Mouse (Mus musculus): ENCODE measurements around the gene Myo1h. TPM values are rescaled to one million over a fixed set of nuclear protein-coding genes. Genes with fewer than 3 reads are reported as not detected.

The Myo1h gene
- polyA plus RNA-seq, 1 experiment = 1.4 TPM

DNA sequence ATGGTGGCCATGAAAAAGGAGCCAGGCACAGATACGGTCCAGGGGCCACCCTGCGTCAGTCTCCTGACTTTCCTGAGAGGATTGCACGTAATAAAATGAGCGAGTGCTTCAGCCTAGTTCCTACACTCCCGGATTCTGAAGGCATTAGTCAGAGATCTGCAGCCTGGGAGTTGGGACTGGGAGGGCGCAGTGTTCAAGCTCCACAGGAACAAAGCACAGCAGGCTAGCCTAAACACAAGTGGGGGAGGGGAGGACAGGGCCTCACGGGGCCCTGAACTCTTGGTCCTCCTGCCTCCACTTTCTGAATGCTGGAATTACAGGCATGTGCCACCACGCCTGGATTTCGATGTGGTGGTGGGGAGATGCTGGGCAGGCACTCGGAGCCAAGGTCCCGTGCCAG lies 83.6 kb downstream of the Myo1h start:
- Histone ChIP-seq H3K36me3 (ENCODE audit: control insufficient read depth, insufficient read depth) (peaks cover 11% of the 10 kb centered on the region), H3ac (ENCODE audit: control insufficient read depth, insufficient read length) (no peak overlapping the region), H3K4me2 (ENCODE audit: low read depth) (peak overlapping the region; percentile 82), H3K27me3 (ENCODE audit: control insufficient read depth, insufficient read depth, insufficient read length) (no peaks in the 10 kb centered on the region), H3K4me3 (no peak overlapping the region), H3K79me2 (ENCODE audit: control insufficient read depth, insufficient read depth) (peaks cover 74% of the 10 kb centered on the region)
- TF ChIP-seq MYOG (IDR thresholded peaks at IDR 0.05; ENCODE audit: control insufficient read depth in 1 of 3, insufficient read depth in 1 of 3, insufficient read length in 2 of 3, low read depth in 2 of 3) (peak in 1 of 3 experiments; percentile 14), TCF12 (IDR thresholded peaks at IDR 0.05; ENCODE audit: insufficient read depth, poor library complexity, severe bottlenecking) (no peak)

DNA sequence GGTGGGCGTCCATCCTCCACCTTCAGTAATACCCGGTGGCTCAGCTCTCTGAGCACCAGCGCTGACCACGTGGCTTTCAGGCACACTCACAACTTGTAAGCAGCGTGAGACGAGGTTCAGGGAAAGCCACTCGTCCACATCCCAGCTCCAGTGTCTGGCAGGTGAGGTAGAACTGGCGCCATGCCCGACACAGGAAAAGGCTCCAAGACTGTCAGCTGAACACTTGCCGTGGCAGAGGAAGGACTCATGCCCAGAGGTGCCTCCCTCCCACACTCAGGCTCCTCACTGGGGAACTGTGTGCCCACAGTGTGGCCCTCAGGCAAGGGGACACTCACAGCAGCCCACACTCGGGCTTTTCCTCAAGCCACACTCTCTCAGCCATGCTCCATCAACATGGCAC lies 84.2 kb downstream of the Myo1h start:
- Histone ChIP-seq H3K27me3 (ENCODE audit: control insufficient read depth, insufficient read depth, insufficient read length) (no peaks in the 10 kb centered on the region), H3ac (ENCODE audit: control insufficient read depth, insufficient read length) (no peak overlapping the region), H3K4me2 (ENCODE audit: low read depth) (peak overlapping the region; percentile 82), H3K4me3 (no peak overlapping the region), H3K79me2 (ENCODE audit: control insufficient read depth, insufficient read depth) (peaks cover 80% of the 10 kb centered on the region), H3K36me3 (ENCODE audit: control insufficient read depth, insufficient read depth) (peaks cover 11% of the 10 kb centered on the region)
- TF ChIP-seq E2F4 (IDR thresholded peaks at IDR 0.05; ENCODE audit: insufficient read depth) (no peak), MYOG (IDR thresholded peaks at IDR 0.05; ENCODE audit: control insufficient read depth in 1 of 3, insufficient read depth in 1 of 3, insufficient read length in 2 of 3, low read depth in 2 of 3) (peak in 1 of 3 experiments; percentile 20), MYOD1 (IDR thresholded peaks at IDR 0.05; ENCODE audit: control insufficient read depth in 1 of 3, insufficient read length in 2 of 3, low read depth in 2 of 3) (peak in 1 of 3 experiments; percentile 53)

DNA sequence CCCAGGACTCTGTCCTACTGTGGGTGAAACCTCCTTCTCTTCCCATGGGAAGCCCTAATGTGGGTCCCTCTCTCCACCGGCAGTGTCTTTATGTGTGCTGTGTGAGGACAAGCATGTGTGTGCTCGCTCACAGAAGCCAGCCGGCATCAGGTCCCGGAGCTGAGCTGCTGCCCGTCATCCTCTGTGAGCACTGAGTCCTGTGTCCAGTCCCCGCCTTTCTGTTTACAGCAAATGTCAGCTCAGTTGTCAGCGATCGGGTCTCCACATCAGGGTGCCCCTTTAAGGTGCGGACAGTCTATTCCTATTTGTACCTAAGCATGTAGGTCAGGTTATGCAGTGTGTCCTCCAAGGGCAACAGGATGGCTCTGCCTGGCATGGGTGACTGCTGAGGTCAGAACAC lies 84.6 kb downstream of the Myo1h start:
- no peak overlapping the region for H3ac ChIP-seq (ENCODE audit: control insufficient read depth, insufficient read length)
- H3K4me3 ChIP-seq = no peak overlapping the region
- TF ChIP-seq CEBPB (IDR thresholded peaks at IDR 0.05; ENCODE audit: insufficient read depth, poor library complexity, severe bottlenecking) (no peak), POLR2AphosphoS2 (IDR thresholded peaks at IDR 0.05; ENCODE audit: insufficient read length, low read depth) (no peak), USF1 (IDR thresholded peaks at IDR 0.05; ENCODE audit: low read depth) (no peak), E2F4 (IDR thresholded peaks at IDR 0.05; ENCODE audit: insufficient read depth) (no peak), TCF3 (IDR thresholded peaks at IDR 0.05; ENCODE audit: insufficient read length, low read depth) (no peak), TCF12 (IDR thresholded peaks at IDR 0.05; ENCODE audit: insufficient read depth, poor library complexity, severe bottlenecking) (no peak), MYOD1 (IDR thresholded peaks at IDR 0.05; ENCODE audit: control insufficient read depth in 1 of 3, insufficient read length in 2 of 3, low read depth in 2 of 3) (no peak), POLR2A (IDR thresholded peaks at IDR 0.05; ENCODE audit: insufficient read length, low read depth) (no peak), MAX (IDR thresholded peaks at IDR 0.05; ENCODE audit: low read depth) (no peak), MYOG (IDR thresholded peaks at IDR 0.05; ENCODE audit: control insufficient read depth in 1 of 3, insufficient read depth in 1 of 3, insufficient read length in 2 of 3, low read depth in 2 of 3) (no peak), SRF (IDR thresholded peaks at IDR 0.05; ENCODE audit: control insufficient read depth, insufficient read length, low read depth) (no peak), REST (IDR thresholded peaks at IDR 0.05; ENCODE audit: insufficient read depth, insufficient read length) (no peak)
- H3K4me2 ChIP-seq (ENCODE audit: low read depth) = peak overlapping the region; percentile 82
- H3K27me3 ChIP-seq (ENCODE audit: control insufficient read depth, insufficient read depth, insufficient read length) = no peaks in the 10 kb centered on the region
- peaks cover 9% of the 10 kb centered on the region for H3K36me3 ChIP-seq (ENCODE audit: control insufficient read depth, insufficient read depth)
- H3K79me2 ChIP-seq (ENCODE audit: control insufficient read depth, insufficient read depth) = peaks cover 83% of the 10 kb centered on the region

DNA sequence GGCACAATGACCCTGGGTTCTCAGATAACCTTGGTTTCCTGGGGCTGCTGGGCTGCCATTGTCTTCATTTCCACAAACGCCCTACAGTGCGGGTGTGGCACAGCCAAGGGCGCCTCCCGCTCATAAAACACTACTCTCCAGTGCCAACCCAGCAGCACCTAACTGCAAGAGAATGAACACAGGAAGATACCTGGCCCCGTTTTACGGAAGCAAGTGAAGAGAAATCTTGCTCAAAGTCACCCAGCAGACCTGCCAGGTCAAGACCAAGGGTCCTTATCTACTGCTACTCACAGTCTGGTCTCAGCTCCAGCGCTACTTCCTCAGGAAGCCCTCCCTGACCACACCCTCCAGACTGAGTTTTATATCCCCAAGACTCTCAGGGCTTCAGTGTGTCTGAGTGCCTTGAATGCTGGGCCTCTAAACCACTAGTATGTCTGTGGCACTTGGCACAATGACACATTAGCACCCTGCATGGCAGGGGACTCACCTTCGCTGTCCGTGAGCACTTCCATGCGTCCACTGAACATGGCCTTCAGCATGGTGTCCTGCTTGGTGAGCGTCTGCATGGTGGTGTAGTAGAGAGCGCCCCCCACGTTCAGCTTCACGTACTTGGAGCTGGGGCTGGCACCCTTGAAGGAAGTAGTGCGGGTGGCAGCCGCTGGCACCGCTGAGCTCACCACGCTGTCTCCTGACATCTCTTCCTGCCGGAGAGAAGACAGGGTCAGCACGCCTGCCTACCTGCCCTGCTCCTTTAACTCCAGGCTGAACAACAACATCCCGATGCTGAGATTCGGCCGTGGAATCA lies 85.6 kb downstream of the Myo1h start:
- H3K4me3 ChIP-seq = no peak overlapping the region
- H3ac ChIP-seq (ENCODE audit: control insufficient read depth, insufficient read length) = no peak overlapping the region
- TF ChIP-seq POLR2A (IDR thresholded peaks at IDR 0.05; ENCODE audit: insufficient read length, low read depth) (peak; percentile 28), USF1 (IDR thresholded peaks at IDR 0.05; ENCODE audit: low read depth) (no peak), POLR2AphosphoS2 (IDR thresholded peaks at IDR 0.05; ENCODE audit: insufficient read length, low read depth) (no peak), TCF3 (IDR thresholded peaks at IDR 0.05; ENCODE audit: insufficient read length, low read depth) (no peak), CEBPB (IDR thresholded peaks at IDR 0.05; ENCODE audit: insufficient read depth, poor library complexity, severe bottlenecking) (no peak)
- H3K27me3 ChIP-seq (ENCODE audit: control insufficient read depth, insufficient read depth, insufficient read length) = no peaks in the 10 kb centered on the region
- H3K4me2 ChIP-seq (ENCODE audit: low read depth) = no peak overlapping the region
- H3K36me3 ChIP-seq (ENCODE audit: control insufficient read depth, insufficient read depth) = peaks cover 6% of the 10 kb centered on the region
- H3K79me2 ChIP-seq (ENCODE audit: control insufficient read depth, insufficient read depth) = peaks cover 83% of the 10 kb centered on the region

DNA sequence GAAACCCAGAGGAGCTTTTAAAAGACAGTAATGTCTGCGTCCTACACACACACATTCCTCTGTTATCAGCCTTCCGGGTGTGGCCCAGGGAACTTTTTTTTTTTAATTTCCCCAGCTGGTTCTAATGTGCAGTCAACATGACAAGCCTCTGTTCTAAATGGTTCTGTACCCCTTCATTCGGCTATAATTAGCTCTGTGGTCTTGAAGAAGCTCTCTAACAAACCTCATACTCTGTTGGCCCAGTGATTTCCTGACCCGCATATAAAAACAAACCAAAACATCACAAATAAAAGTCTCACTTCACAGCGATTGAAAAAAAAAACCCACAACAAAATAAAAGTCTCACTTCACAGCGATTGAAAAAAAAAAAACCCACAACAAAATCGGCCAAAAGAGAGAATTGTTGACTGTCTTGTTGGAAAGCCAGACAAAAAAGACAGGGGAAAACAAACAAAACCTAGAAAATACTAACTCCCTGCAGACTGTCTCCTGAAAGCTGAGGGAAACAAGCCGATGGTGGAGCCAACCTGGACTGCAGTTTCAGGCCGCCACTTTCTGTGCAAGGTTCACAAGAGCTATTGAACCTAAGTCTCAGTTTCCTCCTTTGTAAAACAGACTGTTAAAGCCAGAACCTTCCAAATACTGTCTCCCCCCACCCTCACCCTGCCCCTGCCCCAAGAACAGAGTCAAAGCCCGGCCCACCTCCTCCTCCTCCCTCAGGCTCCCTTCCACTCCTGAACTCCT lies 89.4 kb downstream of the Myo1h start:
- TF ChIP-seq TCF12 (IDR thresholded peaks at IDR 0.05; ENCODE audit: insufficient read depth, poor library complexity, severe bottlenecking) = no peak
- peak in 1 of 3 experiments; percentile 24 for TF ChIP-seq MYOD1 (IDR thresholded peaks at IDR 0.05; ENCODE audit: control insufficient read depth in 1 of 3, insufficient read length in 2 of 3, low read depth in 2 of 3)
- Histone ChIP-seq H3ac (ENCODE audit: control insufficient read depth, insufficient read length) (no peak overlapping the region), H3K36me3 (ENCODE audit: control insufficient read depth, insufficient read depth) (peaks cover 6% of the 10 kb centered on the region), H3K27me3 (ENCODE audit: control insufficient read depth, insufficient read depth, insufficient read length) (no peaks in the 10 kb centered on the region), H3K4me2 (ENCODE audit: low read depth) (peak overlapping the region; percentile 87), H3K79me2 (ENCODE audit: control insufficient read depth, insufficient read depth) (peaks cover 90% of the 10 kb centered on the region), H3K4me3 (peak overlapping the region; percentile 90)

Measured in myocyte (in vitro differentiated cells).